ENCODE assay signal across 7 mouse cellular contexts in genomic region chr12:40223082-40223619, GRCm38 (mm10). TPM values are rescaled to one million over a fixed set of nuclear protein-coding genes. Genes with fewer than 3 reads are reported as not detected.
DNase-seq lines count a peak whose midpoint lies in the region; ATAC-seq lines count a peak whose summit lies in the region.

No protein-coding gene starts in this region.

- ATAC-seq in intestine, embryonic 15.5 days, result peak; percentile 97

- peak overlapping the region; percentile 61 for H3K4me2 ChIP-seq in intestine, embryonic 15.5 days (replicated peaks)

- peak; percentile 98 to 99 for DNase-seq in adrenal gland, adult 18-20 months (ENCODE audit: low spot score in 2 of 2)
- peak; percentile 100 for DNase-seq in embryo, embryonic 11 days
- peak; percentile 98 for DNase-seq in gastrocnemius, postnatal 36 days
- peak; percentile 100 for DNase-seq in left cerebral cortex, postnatal 25 days (ENCODE audit: low spot score in 2 of 2)
- peak; percentile 99 for DNase-seq in midbrain, embryonic 10.5 days (ENCODE audit: low spot score)
- peak; percentile 99 for DNase-seq in right cerebral cortex, postnatal 4 days

- under 1% methylated on average over 47 of the region's 47 CpGs for WGBS in intestine, embryonic 15.5 days
- WGBS in midbrain, embryonic 10.5 days, result under 1% methylated on average over 47 of the region's 47 CpGs

- H3K9me3 ChIP-seq in intestine, embryonic 15.5 days, result no peaks in the 10 kb centered on the region
- H3K9me3 ChIP-seq in midbrain, embryonic 10.5 days (replicated peaks), result no peaks in the 10 kb centered on the region

- H3K27ac ChIP-seq in intestine, embryonic 15.5 days, result peak overlapping the region; percentile 95
- peak overlapping the region; percentile 98 for H3K27ac ChIP-seq in midbrain, embryonic 10.5 days (replicated peaks)

- H3K4me3 ChIP-seq in intestine, embryonic 15.5 days (replicated peaks), result peak overlapping the region; percentile 87
- peak overlapping the region; percentile 97 for H3K4me3 ChIP-seq in midbrain, embryonic 10.5 days

- intact Hi-C loops in gastrocnemius, postnatal 36 days (cut with DNase I), result no loop called here
- intact Hi-C loops in left cerebral cortex, postnatal 25 days (cut with DNase I), result loop anchor here (10.0 kb wide), 1 partner anchor 802 kb away; the partner anchor contains the start of gene Immp2l

- peak overlapping the region; percentile 86 for H3K9ac ChIP-seq in intestine, embryonic 15.5 days

- H3K36me3 ChIP-seq in intestine, embryonic 15.5 days, result no peaks in the 10 kb centered on the region
- H3K36me3 ChIP-seq in midbrain, embryonic 10.5 days, result peaks cover 1% of the 10 kb centered on the region

- H3K4me1 ChIP-seq in intestine, embryonic 15.5 days (replicated peaks), result peaks cover 3% of the 10 kb centered on the region
- peaks cover 33% of the 10 kb centered on the region for H3K4me1 ChIP-seq in midbrain, embryonic 10.5 days

- no peaks in the 10 kb centered on the region for H3K27me3 ChIP-seq in intestine, embryonic 15.5 days (replicated peaks)
- H3K27me3 ChIP-seq in midbrain, embryonic 10.5 days (ENCODE audit: low read depth, poor library complexity, severe bottlenecking), result no peaks in the 10 kb centered on the region

RNA-seq across cellular contexts. Expression of gene Lsmem1, which starts 23.9 kb away (rescaled TPM):
- under 1 TPM in 1 of 2 experiments, not detected in 1; 0.13 TPM for total RNA-seq in adrenal gland, adult 18-20 months (2021)
- 10 to 100 TPM; 49.2 to 57.7 TPM for total RNA-seq in gastrocnemius, postnatal 36 days (2021)
- not detected in 2 replicates for polyA plus RNA-seq in intestine, embryonic 15.5 days (2015; fragmentation: Nextera tagmentation; extraction: Ambion mirVana)
- total RNA-seq in left cerebral cortex, postnatal 25 days (2021), result 1 to 10 TPM in 1 of 2 experiments, under 1 TPM in 1; 0.69 to 1.3 TPM
- polyA plus RNA-seq in midbrain, embryonic 10.5 days (2016; fragmentation: Nextera tagmentation; extraction: Ambion mirVana), result not detected in 2 replicates

RNA-seq across cellular contexts. Expression of gene Ifrd1, which starts 25.2 kb away (rescaled TPM):
- total RNA-seq in adrenal gland, adult 18-20 months (2021), result 100 to 1,000 TPM; 177 to 248 TPM
- total RNA-seq in gastrocnemius, postnatal 36 days (2021), result 100 to 1,000 TPM in 1 of 2 experiments, 10 to 100 TPM in 1; 91.4 to 119 TPM
- polyA plus RNA-seq in intestine, embryonic 15.5 days (2015; fragmentation: Nextera tagmentation; extraction: Ambion mirVana), result 93.6 and 101 TPM in 2 replicates
- 100 to 1,000 TPM; 110 TPM for total RNA-seq in left cerebral cortex, postnatal 25 days (2021)
- polyA plus RNA-seq in midbrain, embryonic 10.5 days (2016; fragmentation: Nextera tagmentation; extraction: Ambion mirVana), result 133 and 140 TPM in 2 replicates

Comparison
In these comparisons a context has a peak if more than half of its experiments do, and no peak if none do; other contexts are left out.
1. Peak in every context shown above with its lines: DNase-seq, ATAC-seq, H3K4me3 ChIP-seq and H3K27ac ChIP-seq.
2. RNA of gene Lsmem1, which starts 23.9 kb away (total RNA-seq): 49.2 to 57.7 TPM in gastrocnemius, postnatal 36 days; 0.69 to 1.3 TPM in left cerebral cortex, postnatal 25 days and 0.13 TPM in adrenal gland, adult 18-20 months; every median in the first group is over 10 times any median in the second.